Mouse (Mus musculus) heart, embryonic 10.5 days (tissue): ENCODE data around the gene Whrn. TPM values are rescaled to one million over a fixed set of nuclear protein-coding genes. Genes with fewer than 3 reads are reported as not detected.
A peak's percentile ranks its signal among the peaks of the same experiment; 100 is the strongest.

Experiments
- DNase-seq: peaks from one replicate; pipeline ENCODE4 v3.0.0-alpha.2; 2017; ENCODE audit warnings: low spot score
- H3K27ac ChIP-seq: fragments of 300-500 bp; sonication (generic); 2 replicates; pipeline ENCODE4 v1.5.1; 2016; ENCODE audit warnings: mild to moderate bottlenecking
- H3K27me3 ChIP-seq: fragments of 300-500 bp; sonication (generic); 2 replicates; pipeline ENCODE4 v1.6.1; 2016; ENCODE audit warnings: mild to moderate bottlenecking; ENCODE audit not compliant: poor library complexity, insufficient read depth, severe bottlenecking
- H3K36me3 ChIP-seq: fragments of 300-500 bp; sonication (generic); 2 replicates; pipeline ENCODE4 v1.6.1; 2016; ENCODE audit warnings: mild to moderate bottlenecking, moderate library complexity
- H3K4me1 ChIP-seq: fragments of 300-500 bp; sonication (generic); 2 replicates; pipeline ENCODE4 v1.6.1; 2016; ENCODE audit warnings: mild to moderate bottlenecking
- H3K4me3 ChIP-seq: fragments of 300-500 bp; sonication (generic); 2 replicates; pipeline ENCODE4 v1.5.1; 2016; ENCODE audit warnings: mild to moderate bottlenecking, moderate library complexity
- H3K9me3 ChIP-seq: fragments of 300-500 bp; sonication (generic); 2 replicates; pipeline ENCODE4 v1.6.1; 2016; ENCODE audit warnings: mild to moderate bottlenecking, moderate library complexity
- WGBS: fragments of 180-500 bp; shearing (Covaris S2); methylation state at CpG from one replicate; pipeline ENCODE4 v1.1.7; 2016; 5-methylcytosine and 5-hydroxymethylcytosine counted together
- polyA plus RNA-seq: library from polyadenylated mRNA; unstranded; fragments of >200 nt; fragmentation: Nextera tagmentation; extraction: Ambion mirVana; gene quantifications from 2 replicates; pipeline ENCODE4 v1.2.1, GENCODE M21; 2016

Gene Whrn
- polyA plus RNA-seq, 1 experiment from 2014 or later = 5.3 TPM

GRCm38 (mm10) chr4:63409908-63410582 lies 85.7 kb downstream of the Whrn start:
- Histone ChIP-seq H3K4me3 (peak overlapping the region; percentile 75), H3K27ac (peak overlapping the region; percentile 49), H3K4me1 (peaks cover 40% of the 10 kb centered on the region), H3K27me3 (peaks cover 17% of the 10 kb centered on the region; the same call in 1 of the 2 replicates), H3K9me3 (no peaks in the 10 kb centered on the region), H3K36me3 (no peaks in the 10 kb centered on the region)
- under 1% methylated on average over 39 of the region's 39 CpGs for WGBS
- peak; percentile 90 for DNase-seq

GRCm38 (mm10) chr4:63409317-63409907 lies 86.4 kb downstream of the Whrn start:
- WGBS = 5% methylated on average over 18 of the region's 18 CpGs
- H3K9me3 ChIP-seq = no peaks in the 10 kb centered on the region
- H3K36me3 ChIP-seq = no peaks in the 10 kb centered on the region
- peaks cover 47% of the 10 kb centered on the region for H3K4me1 ChIP-seq
- DNase-seq = no peak
- no peak overlapping the region for H3K27ac ChIP-seq
- peaks cover 17% of the 10 kb centered on the region; the same call in 1 of the 2 replicates for H3K27me3 ChIP-seq
- H3K4me3 ChIP-seq = peak overlapping the region; percentile 75

GRCm38 (mm10) chr4:63408649-63409048 lies 87.1 kb downstream of the Whrn start:
- no peak overlapping the region for H3K27ac ChIP-seq
- H3K36me3 ChIP-seq = no peaks in the 10 kb centered on the region
- no peak for DNase-seq
- H3K27me3 ChIP-seq = peaks cover 17% of the 10 kb centered on the region; the same call in 1 of the 2 replicates
- H3K9me3 ChIP-seq = no peaks in the 10 kb centered on the region
- no peak overlapping the region for H3K4me3 ChIP-seq
- WGBS = 6% methylated on average over 8 of the region's 8 CpGs
- peaks cover 54% of the 10 kb centered on the region for H3K4me1 ChIP-seq

GRCm38 (mm10) chr4:63408247-63408646 lies 87.5 kb downstream of the Whrn start:
- Histone ChIP-seq H3K4me3 (no peak overlapping the region), H3K36me3 (no peaks in the 10 kb centered on the region), H3K9me3 (no peaks in the 10 kb centered on the region), H3K27ac (no peak overlapping the region), H3K4me1 (peaks cover 58% of the 10 kb centered on the region), H3K27me3 (peaks cover 17% of the 10 kb centered on the region; the same call in 1 of the 2 replicates)
- WGBS = 62% methylated on average over 7 of the region's 7 CpGs
- DNase-seq = no peak

- peaks cover 76% of the 10 kb centered on the region for H3K4me1 ChIP-seq
- no peak overlapping the region for H3K27ac ChIP-seq
- peaks cover 17% of the 10 kb centered on the region; the same call in 1 of the 2 replicates for H3K27me3 ChIP-seq
- no peaks in the 10 kb centered on the region for H3K36me3 ChIP-seq
- 56% methylated on average over 4 of the region's 4 CpGs for WGBS
- DNase-seq = no peak
- no peaks in the 10 kb centered on the region for H3K9me3 ChIP-seq
- H3K4me3 ChIP-seq = no peak overlapping the region
Observed at GRCm38 (mm10) chr4:63405683-63406082, 90.1 kb downstream of the Whrn start.

- Histone ChIP-seq H3K36me3 (no peaks in the 10 kb centered on the region), H3K4me3 (no peak overlapping the region), H3K4me1 (peaks cover 73% of the 10 kb centered on the region), H3K27ac (peak overlapping the region; percentile 87; the same call in 1 of the 2 replicates), H3K9me3 (no peaks in the 10 kb centered on the region), H3K27me3 (peaks cover 17% of the 10 kb centered on the region; the same call in 1 of the 2 replicates)
- 8% methylated on average over 7 of the region's 7 CpGs for WGBS
- DNase-seq = peak; percentile 81
Observed at GRCm38 (mm10) chr4:63405051-63405450, 90.7 kb downstream of the Whrn start.

- Histone ChIP-seq H3K27me3 (peaks cover 17% of the 10 kb centered on the region; the same call in 1 of the 2 replicates), H3K9me3 (no peaks in the 10 kb centered on the region), H3K4me3 (no peak overlapping the region), H3K27ac (peak overlapping the region; percentile 87), H3K4me1 (peaks cover 73% of the 10 kb centered on the region), H3K36me3 (no peaks in the 10 kb centered on the region)
- WGBS = 45% methylated on average over 7 of the region's 7 CpGs
- no peak for DNase-seq
Observed at GRCm38 (mm10) chr4:63404205-63404604, 91.6 kb downstream of the Whrn start.

GRCm38 (mm10) chr4:63403040-63403959 lies 92.5 kb downstream of the Whrn start, which contains the start of gene Akna:
Akna (minus strand) TSS chr4:63403354.
- Histone ChIP-seq H3K4me1 (peaks cover 73% of the 10 kb centered on the region), H3K9me3 (no peaks in the 10 kb centered on the region), H3K27ac (peak within 1 kb of the TSS; percentile 87), H3K27me3 (peaks cover 15% of the 10 kb centered on the region; the same call in 1 of the 2 replicates), H3K4me3 (peak within 1 kb of the TSS; percentile 45), H3K36me3 (no peaks in the 10 kb centered on the region)
- peak; percentile 92 for DNase-seq
- 9% methylated on average over 17 of the region's 17 CpGs for WGBS

GRCm38 (mm10) chr4:63402558-63402957 lies 93.2 kb downstream of the Whrn start:
- Histone ChIP-seq H3K36me3 (no peaks in the 10 kb centered on the region; the same call in 1 of the 2 replicates), H3K9me3 (no peaks in the 10 kb centered on the region), H3K27ac (peak overlapping the region; percentile 87), H3K4me3 (peak overlapping the region; percentile 45), H3K27me3 (peaks cover 9% of the 10 kb centered on the region; the same call in 1 of the 2 replicates), H3K4me1 (peaks cover 71% of the 10 kb centered on the region)
- 53% methylated on average over 6 of the region's 6 CpGs for WGBS
- DNase-seq = no peak

- peak overlapping the region; percentile 45 for H3K4me3 ChIP-seq
- peaks cover 71% of the 10 kb centered on the region for H3K4me1 ChIP-seq
- no peaks in the 10 kb centered on the region; the same call in 1 of the 2 replicates for H3K36me3 ChIP-seq
- peak overlapping the region; percentile 87 for H3K27ac ChIP-seq
- WGBS = 85% methylated on average over 10 of the region's 10 CpGs
- H3K9me3 ChIP-seq = no peaks in the 10 kb centered on the region
- no peak for DNase-seq
- peaks cover 9% of the 10 kb centered on the region; the same call in 1 of the 2 replicates for H3K27me3 ChIP-seq
Observed at GRCm38 (mm10) chr4:63402056-63402455, 93.7 kb downstream of the Whrn start.

GRCm38 (mm10) chr4:63401620-63402019 lies 94.2 kb downstream of the Whrn start:
- no peak overlapping the region for H3K4me3 ChIP-seq
- H3K9me3 ChIP-seq = no peaks in the 10 kb centered on the region
- 79% methylated on average over 6 of the region's 6 CpGs for WGBS
- H3K27ac ChIP-seq = 0 out of 2 replicates have a peak overlapping the region, but pooled peaks have one; percentile 5
- no peak for DNase-seq
- peaks cover 71% of the 10 kb centered on the region for H3K4me1 ChIP-seq
- H3K27me3 ChIP-seq = peaks cover 9% of the 10 kb centered on the region; the same call in 1 of the 2 replicates
- H3K36me3 ChIP-seq = no peaks in the 10 kb centered on the region; the same call in 1 of the 2 replicates

- no peak for DNase-seq
- no peaks in the 10 kb centered on the region for H3K9me3 ChIP-seq
- WGBS = 86% methylated on average over 18 of the region's 18 CpGs
- 0 out of 2 replicates have a peak overlapping the region, but pooled peaks have one; percentile 42 for H3K27ac ChIP-seq
- no peak overlapping the region for H3K4me3 ChIP-seq
- H3K36me3 ChIP-seq = peaks cover 3% of the 10 kb centered on the region
- 0 out of 2 replicates have a peak, but pooled peaks cover 1% of the 10 kb centered on the region for H3K27me3 ChIP-seq
- peaks cover 65% of the 10 kb centered on the region for H3K4me1 ChIP-seq
Observed at GRCm38 (mm10) chr4:63400541-63401306, 95.1 kb downstream of the Whrn start.
